Mouse (Mus musculus) left cerebral cortex, postnatal 10 days (tissue): ENCODE measurements around the gene Gorab. TPM values are rescaled to one million over a fixed set of nuclear protein-coding genes. Genes with fewer than 3 reads are reported as not detected.

Experiments
- DNase-seq, 2 experiments: peaks; one replicate each; pipeline ENCODE4 v3.0.0; 2021 to 2022; ENCODE audit warnings: low spot score in 2 of 2, mixed read lengths in 1 of 2; ENCODE audit errors: extremely low spot score in 1 of 2
- intact Hi-C: fragments of 180-260 bp; cut with DNase I; formaldehyde crosslinking; loops from one replicate; pipeline ENCODE4 v1.15.1; 2025
- total RNA-seq, 2 experiments: library from RNA; stranded (reverse); gene quantifications; 2 replicates each; pipeline ENCODE4 v1.2.3; 2021

Gorab gene
- total RNA-seq, result 10 to 100 TPM; 10.8 to 10.9 TPM

DNA sequence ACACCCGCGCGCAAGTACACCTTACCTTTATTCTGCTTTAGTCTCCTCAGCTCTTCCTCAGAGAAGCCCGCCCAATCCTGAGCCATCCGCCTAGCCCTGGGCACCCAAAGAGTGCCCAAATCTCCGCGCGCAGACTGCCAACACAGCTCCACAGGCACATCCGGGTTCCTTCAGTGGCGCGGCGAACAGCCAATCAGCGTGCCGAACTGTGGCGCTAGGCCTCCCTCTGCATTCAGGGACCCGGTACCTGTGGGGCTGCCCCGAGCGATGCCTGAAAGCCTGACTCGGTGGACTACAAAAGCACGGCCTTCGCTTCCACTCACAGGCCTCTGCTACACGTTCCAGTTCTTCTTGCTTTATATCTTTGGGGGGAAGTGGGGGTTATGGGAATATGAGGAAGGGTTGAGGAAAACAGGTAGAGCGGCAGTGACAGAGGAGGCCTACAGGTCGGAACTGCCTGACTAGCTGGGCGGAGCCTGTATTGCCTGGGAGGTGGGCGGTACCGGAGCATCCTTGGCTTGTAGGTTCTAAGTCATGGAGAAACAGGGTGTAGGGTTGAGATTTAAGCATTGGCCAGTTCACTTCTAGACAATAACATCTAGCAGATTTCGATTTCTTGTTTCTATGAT lies at the start of gene Gorab:
Gene Gorab (minus strand): TSS at position 172 of the 629 bp plus-strand sequence.
- intact Hi-C loops, result no loop called here
- DNase-seq, result peak; percentile 95

DNA sequence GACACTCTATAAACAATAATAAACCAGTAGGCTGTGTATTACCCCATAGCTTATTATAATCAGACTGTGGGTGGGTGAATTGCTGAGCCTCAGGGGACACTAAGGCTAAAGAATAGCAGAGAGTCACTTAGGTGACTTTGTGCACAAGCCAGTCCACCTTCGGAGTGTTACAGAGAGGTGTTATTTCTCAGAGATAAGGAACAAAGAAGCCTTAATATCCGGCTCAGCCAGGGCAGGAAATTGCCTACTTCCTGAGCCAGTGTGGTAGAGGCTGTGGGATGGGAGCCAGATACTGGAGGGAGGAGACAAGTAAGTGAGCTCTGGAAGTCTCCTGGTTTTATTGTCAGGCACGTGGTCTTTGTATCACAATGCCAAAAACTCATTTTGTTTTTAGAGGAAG lies 40.4 kb upstream of the Gorab start:
- intact Hi-C loops, result no loop called here
- peak in 1 of 2 experiments; percentile 25 for DNase-seq

DNA sequence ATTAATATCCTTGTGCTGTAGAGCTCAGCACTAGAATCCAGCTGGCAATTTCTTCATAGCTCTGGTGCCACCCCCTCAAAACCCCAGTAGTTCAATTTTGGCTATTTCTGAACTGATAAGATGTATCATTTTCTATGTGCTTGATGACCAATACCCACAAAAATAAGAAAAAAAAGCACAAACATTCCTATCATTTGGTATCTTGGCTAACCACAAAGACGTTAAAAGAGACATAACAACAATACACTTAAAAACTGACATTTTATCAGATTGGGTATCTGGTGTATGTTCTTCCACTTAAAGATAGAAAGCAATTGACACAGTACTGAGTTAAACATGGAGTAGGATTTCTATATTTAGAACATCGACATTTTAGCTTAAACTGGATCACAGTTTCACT lies 35.5 kb upstream of the Gorab start:
- intact Hi-C loops, result no loop called here
- no peak for DNase-seq

DNA sequence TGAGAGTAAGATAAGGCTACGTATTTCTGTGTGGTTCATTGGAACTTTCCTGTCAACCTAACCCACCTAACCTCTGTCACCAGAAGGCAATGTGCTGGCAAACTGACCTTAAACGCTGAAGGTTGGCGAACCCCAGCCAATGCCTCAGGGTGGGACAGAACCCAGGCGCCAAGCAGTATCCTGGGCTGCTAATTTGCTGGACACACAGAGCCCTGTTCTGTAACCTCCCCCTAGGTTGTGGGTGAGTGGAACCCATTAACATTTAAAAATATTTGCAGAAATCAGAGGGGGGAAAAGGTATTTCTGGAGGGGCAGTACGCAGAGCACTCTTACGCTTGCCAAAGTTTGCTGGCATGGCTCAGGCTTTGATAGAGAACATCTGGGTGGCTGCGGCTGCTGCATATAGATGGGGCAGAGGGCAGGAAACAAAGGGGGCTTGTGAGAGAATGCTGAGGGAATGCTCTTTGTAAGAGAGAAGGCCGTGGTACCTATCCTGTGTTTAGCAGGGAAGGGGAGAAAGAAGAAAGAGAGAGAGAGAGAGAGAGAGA lies 20.1 kb upstream of the Gorab start:
- no peak for DNase-seq
- intact Hi-C loops, result no loop called here

DNA sequence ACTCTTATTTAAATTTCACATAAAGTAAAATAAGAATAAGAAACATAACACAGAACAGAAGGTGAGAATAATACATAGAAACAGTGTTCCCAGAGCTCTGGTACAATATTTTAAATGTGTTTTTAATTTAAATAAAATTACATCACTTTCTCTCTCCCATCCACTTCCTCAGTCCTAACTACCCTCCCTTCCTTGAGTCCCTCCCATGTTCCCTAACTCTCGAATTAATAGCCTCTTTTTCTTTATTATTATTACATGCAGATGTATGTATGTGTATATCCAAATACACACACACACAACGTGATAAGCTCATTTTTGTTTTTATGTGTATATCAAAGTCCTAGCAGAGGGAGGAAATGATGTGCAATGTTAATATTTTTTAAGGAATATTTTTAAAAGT lies 13.7 kb upstream of the Gorab start:
- no peak for DNase-seq
- intact Hi-C loops, result no loop called here

DNA sequence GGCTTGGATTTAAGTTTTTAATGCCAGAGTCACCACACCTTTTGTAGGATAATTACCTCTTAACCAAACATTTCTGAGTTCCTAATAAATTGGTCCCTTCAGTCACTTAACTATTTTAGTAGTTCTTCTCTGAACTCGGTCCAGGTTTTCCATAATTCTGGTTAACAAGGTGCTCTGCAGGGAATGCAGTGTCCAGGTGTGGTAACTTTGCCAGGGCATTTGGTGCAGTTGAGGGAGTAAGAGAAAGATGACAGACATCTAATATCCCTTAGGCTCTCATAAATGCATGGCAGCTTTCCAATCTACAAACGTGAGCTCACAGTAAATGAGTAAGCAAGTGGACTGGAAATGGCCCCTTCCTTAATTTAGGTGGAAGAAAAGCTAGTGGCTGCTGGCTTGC lies 10.7 kb upstream of the Gorab start:
- DNase-seq, result no peak
- intact Hi-C loops, result no loop called here

DNA sequence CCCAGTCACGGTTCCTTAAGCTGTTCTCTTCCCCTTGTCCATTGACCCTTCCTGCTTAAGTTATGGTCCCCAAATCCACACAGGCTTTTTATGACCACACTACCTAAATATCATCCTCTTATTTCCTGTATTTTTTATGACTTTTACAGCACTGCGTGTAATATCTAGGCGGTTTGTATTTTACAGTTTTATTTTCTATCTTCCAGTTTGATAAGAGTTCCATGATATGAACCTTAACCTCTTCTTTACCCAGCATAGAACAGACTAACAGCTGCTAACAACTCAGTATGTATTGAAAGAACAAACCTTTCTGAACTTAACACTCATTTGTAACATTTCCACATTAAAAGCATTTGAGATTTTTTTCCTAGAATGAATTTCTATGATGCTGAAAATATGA lies 2.7 kb upstream of the Gorab start:
- no peak for DNase-seq
- intact Hi-C loops, result no loop called here

DNA sequence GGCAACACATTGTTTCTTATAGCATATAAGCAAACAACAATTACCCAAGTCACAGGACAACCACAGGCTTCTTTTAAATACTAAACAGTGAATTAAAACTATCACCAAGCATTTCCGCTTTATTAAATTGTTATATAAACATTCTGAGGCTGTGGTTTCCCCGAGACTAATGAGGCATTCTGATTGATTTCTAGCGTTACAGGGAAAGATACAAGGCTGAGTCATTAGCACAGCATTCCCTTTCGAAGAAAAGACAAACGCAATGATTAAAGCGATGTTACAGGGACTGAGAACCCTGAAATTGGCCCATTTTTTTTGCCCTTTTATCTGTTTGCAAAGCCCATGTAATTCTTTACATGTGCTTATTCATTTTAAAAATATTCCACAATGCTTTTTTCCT lies 12.1 kb downstream of the Gorab start:
- DNase-seq, result no peak
- intact Hi-C loops, result no loop called here

DNA sequence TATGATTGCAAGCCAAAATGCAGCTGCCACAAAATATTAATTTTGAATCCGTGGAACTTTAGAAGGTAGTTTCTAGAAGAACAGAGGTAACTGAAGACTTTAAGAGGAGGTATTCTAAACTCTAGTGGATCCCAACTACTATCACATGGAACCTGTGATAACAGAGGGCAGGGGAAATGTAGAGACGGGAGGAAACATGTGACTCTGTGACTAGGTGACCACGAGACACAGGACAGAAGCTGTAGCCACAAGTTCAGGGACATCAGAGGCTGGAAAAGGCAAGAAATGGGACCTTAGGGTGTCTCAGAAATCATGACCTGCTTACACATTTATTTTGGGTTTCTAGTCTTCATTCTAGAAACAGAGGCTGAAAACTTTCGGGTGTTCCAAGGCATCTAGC lies 13.4 kb downstream of the Gorab start:
- intact Hi-C loops, result no loop called here
- no peak for DNase-seq

DNA sequence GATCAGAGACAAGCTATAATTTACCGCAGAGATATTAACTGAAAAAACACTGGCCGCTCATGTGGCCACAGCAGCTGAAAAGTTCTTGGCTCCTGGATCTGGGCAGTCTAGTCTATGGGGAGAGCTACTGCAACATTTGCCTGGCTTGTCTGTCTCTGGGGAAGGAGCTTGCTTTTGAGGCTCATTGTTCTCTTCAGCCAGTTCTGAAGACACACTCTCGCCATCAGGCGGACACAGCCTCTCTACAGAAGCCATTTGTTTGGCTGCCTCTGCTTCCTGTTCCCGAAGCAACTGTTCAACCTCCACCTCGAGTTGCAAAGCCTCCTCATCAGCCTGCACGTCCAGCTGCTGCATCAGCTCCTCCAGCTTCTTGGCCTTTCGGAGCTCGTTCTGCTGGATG lies 17.3 kb downstream of the Gorab start:
- intact Hi-C loops, result no loop called here
- no peak for DNase-seq

DNA sequence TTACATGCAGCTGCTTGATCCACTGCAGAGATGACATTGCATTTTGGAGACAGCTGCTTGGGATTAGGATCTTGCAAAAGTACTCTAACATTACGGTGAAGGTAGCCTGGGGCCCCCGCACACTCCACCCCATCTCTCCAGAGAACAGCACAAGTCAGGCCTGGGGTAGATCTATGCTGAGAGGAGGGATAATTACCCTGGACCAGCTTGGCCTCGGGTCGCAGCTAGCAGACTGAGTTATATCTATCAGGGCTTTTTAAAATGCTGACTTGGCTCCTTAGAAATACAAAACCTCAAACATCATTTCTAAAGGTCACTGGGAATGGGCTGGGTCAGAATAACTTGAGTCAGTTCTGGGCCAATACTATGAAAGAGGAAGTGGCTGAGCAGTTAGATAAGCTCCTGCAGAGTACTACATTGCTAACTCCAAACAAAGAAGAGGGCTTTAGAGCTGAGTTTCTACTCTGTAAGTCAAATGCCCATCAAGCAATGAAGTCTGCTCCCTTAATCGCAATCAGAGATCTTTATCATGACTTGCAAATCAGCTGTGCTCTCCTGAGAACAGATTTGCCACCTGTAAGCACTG lies 19.9 kb downstream of the Gorab start:
- intact Hi-C loops, result no loop called here
- no peak for DNase-seq

DNA sequence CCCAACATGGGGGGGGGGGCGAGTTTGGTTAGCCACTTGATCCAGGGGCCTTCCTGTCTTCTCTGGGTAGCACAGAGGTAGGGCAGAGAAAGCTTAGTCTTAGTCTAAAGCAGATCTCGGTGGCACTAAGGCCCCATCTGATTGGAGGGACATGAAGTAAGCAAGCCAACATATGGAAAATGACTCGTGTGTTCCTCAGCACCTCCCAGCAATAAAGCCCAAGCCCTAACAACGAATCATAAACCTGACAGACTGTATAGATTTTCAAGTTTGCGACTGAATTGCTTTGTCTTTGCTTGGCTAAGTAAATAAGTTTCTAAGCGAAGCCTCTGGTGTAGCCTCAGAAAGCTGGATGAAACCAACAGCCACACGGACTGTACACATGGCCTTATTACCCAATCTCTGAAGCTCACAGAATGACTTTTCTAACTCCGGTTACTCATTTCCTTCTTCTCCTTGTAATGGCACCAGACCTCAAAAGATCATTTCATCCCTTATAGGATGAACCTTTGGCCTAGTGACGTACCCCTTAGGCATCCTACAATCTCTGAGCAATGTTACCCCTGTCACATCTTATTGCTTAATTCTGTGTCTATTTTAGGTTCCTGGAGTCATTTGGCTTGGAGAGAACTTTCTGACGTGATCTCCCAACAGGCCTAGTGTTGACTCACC lies 21.3 kb downstream of the Gorab start:
- intact Hi-C loops, result no loop called here

DNA sequence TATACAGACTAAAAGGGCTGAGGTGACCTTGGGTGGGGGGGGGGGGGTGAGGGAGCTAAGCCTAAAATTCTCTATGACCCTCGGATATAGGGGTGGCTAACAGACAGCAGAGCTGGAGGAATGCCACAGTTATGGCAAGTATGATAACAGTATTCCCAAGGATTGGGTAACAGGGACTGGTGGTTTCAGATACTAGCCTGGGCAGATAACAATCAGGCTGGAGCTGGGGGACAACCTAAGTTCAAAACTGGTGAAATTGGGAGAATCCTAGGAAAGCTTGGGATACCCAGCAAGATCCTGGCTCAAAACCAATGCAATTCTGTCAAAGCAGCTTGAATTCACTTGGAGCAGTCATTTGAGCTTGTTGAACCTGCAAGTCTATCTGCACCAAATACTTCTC lies 22.9 kb downstream of the Gorab start:
- no peak for DNase-seq
- intact Hi-C loops, result no loop called here

More for the DNA sequence above, 21.3 kb downstream of the Gorab start:
- no peak for DNase-seq

DNA sequence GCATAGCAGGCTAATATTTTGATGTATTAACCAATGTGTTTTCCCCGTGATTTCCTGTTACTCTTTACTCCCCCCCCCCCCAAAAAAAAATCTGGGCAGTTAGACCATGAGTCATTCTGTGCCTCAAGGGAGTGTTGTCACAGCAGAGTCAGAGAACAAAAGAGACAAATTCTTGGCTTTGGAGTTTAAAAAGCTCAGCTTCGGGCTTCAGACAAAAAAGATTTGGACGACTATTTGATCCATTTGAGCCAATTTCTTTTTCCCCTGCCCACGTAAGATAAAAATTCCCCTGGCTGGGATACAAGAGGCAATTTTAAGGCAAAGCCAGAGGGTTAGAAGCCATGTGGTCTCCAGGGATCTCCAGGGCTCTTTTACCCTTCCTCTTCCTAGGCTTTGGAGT lies 23.4 kb downstream of the Gorab start:
- intact Hi-C loops, result no loop called here
- no peak for DNase-seq

DNA sequence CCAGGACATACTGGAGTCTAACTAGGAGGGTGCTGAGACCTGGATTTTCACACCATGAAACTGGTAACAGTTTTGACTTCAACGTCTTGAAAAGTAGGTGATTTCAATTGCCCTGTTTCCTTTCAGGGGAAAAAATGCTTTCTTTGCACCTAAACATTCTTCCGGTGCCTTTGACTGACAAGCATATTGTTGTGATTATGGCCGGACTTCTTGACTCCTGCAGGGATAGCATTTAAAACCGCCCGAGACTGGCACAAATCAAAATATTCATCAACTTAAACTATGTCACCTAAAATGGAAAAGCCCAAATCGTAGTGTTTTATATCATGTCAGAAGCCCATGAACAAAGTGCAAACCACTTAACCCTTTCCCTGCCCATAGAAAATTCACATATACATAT lies 25.5 kb downstream of the Gorab start:
- no peak for DNase-seq
- intact Hi-C loops, result no loop called here

DNA sequence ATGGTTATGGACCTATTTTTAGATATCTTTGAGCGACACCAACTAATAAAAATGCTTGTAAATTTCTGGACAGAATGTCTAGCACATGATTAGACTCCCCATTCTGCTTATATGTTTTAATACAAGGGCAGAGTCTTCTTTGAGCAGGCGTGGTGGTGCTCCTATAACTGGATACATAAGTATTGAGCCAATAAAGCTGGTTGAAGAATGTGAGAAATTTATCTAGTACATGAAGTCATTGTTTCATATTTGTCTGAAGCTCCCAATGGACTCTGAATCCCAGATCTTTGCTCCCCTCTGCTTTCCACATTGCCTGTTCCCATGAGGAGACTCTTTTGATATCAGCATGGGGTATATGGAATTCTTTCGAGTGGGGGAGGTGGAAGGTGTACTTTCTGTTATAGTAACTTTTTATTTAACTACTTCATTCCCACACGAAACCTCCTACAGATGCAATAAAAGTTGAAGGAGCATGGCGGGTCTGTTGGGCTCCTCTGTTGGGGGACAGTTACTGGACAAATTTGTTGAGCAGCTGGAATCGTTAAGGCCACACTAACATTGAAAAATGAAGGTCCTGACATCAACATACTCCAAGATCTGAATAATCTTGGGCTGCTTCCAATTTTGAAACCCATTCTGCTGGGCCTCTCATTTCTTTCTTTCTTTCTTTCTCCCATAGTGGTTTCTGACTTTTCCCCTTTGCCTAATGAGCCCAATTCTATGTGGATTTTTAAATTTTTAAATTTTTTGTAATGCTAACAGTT lies 26.5 kb downstream of the Gorab start:
- intact Hi-C loops, result no loop called here
- DNase-seq, result no peak

DNA sequence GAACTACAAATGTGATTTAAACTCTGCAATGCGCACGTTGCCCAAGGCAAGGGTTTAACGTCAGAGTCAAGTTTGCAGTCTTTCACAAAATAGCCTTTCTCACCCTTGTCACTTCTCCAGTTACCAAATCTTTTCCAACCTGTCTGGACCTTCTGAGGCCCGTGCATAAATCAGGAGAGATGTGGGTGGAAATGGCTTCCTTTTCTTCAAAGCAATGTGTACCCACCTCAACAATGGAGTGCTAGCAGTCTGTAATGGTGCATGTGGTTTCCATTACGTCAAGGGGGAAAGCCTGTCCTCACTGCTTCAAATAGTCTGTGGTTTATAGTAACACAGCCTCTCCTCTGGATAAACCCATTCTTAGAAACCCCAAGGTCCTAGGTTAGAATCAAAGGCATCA lies 29.0 kb downstream of the Gorab start:
- intact Hi-C loops, result no loop called here
- DNase-seq, result no peak

DNA sequence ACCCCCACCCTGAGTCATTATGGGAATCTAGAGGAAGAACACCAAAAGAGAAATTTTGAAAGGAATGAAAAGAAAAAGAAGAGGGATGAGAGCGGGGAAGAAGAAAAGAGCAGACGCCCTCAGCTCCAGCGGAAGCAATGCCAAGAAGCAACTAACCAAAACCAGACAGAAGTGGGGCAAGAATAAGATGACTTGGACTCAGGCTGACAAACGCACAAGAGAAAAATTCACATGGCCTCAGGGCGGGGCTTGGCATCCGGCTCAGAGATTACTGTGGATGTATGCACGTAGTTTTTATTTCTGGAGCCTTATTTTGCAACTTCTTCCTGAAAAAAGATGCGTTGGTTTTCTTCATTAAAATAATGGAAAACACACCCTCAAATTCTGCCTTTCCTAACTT lies 41.3 kb downstream of the Gorab start:
- DNase-seq, result no peak
- intact Hi-C loops, result loop anchor here (5.0 kb wide), 1 partner anchor 50 kb away; the partner anchor contains the start of gene Prrx1

DNA sequence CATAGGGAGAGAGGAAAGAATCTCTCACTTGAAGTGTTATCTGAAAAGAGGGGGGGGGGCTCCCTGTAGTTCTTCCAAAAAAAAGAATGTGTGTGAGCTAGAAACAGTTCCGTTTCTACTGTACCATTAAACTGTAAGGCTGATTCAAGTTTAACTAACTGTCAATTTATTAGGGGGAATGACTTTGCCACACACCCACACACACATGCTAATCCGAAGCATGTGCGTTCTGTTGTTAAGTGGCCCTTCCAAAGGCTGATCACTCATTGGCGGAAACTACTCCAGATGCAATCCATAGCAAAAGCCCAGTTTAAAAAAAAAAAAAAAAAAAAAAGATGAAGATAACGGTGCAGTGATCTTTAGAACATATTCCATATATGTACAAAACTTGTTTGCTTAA lies 42.1 kb downstream of the Gorab start:
- DNase-seq, result no peak
- intact Hi-C loops, result loop anchor here (5.0 kb wide), 1 partner anchor 49 kb away; the partner anchor contains the start of gene Prrx1
